Mouse (Mus musculus): ENCODE measurements around the gene Creld2.

Creld2 gene

DNA sequence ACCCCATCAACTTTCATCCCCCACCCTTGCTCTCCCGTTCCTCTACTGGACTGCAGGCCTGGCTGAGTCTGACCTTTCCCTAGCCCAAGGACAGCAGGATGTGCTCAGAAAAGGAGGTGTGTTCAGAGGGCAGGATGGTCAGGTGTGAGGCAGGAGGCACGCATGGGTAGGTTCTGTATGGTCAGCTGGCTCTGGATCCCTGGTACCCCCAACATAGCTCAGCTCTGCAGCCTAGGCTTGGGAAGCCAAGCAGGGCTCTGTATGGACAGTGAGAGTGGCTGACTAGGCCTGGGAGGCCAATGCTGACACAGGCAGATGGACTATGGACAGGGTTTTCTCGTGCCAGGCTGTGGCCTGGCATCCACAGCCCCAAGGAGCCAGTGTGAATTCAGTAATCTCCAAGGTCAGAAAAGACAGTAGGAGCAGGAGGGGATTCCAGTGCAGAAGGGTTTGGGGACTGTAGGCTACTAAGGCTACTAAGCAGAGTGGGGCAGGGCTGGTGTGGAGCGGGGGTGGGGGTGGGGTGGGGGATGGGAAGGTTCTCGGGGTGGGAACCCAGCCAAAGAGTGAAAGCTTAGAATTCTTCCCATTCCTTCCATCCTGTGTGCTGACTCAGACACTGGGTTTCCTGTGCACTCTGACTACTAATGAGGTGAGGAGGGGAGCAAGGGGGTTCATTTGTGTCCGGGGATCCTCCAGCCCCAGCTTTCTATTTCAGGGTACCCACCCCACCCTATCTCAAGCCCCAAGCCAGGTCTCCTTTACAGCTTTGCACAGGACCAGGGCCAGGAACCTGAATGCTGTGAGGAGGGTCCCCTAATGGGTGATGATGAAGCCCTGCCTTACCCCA lies 34.9 kb downstream of the Creld2 start:
- DNase-seq, result no peak

DNA sequence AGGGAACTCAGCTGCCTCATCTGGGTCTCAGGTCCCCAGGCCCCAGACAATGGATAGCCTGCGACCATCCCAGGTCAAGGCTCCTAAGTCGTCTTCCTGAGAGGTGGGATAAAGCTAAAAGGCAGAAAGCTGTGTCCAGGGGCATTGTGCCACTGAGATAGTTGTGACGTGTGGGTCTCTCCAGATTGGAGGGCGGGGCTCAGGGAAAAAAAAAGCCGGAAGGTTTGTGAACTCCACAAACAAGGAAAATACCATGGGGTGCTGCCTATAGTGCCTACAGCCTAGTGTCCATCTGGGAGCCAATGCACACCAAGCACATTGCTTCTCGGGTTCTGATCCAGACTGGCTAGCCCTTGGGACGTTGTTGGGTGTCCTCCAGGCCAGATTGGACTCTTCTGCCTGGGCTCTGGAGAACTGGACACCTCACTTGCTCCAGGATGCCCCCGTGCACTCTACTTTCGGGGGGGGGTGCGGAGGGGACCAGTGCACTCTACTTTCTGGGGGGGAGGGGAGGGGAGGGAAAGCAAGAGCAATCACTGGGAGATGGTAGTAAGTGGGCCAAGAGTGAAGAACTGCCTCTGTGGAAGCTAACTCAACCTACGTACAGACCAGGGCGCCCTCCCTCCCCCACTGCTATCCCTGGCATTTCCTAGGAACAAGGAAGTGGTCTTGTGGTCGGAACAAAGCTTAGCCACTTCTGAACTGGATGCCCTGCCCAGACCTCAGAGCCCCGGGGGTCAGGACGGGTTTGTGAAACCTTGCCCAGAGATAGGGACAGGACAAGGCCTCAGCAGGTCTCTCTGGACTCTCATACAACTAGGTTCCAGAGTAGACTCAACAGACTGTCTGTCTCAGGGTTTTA lies 35.8 kb downstream of the Creld2 start:
- no peak for DNase-seq

DNA sequence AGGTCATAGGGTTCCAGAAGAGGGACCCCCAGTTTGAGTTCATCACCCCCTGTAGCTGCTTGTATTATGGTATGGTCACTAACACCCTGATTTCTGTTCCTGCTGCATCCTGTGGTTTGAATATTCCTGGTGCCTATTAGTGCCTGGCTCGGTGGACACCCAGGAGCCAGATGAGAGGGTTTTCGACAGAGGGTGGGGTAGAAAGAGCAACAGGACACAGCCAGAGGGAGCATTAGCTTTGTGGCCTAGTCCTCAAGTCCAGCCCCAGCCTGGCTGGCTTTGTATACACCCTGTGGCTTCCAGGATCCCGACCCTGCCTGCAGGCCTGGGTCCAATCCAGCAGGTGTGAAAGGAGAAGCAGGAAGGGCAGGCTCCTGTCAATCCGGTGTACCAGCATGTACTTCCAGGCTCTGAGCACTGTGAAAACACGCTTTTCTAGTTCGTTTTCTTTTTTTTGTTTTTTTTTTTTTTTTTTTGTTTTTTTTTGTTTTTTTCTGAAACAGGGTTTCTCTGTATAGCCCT lies 36.5 kb downstream of the Creld2 start:
- no peak for DNase-seq

DNA sequence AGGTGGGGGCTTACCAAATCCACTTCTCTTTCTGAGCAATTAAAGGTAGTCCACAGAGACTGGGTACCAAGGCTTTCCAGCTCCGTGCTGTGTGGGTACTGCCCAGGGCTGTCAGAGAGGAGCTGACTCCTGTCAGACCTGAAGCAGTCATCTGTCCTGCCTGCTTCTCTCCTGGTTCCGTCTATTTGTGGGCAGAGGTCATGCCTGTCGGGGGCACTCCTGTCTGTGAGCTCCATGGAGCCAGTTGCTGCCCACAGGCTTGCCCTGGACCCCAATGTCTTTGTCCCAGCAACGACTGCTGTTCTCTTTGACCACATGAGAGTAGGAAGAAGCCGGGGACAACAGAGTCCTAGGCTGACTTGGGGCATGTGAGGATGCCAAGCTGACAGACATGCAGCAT lies 37.2 kb downstream of the Creld2 start:
- DNase-seq, result no peak

DNA sequence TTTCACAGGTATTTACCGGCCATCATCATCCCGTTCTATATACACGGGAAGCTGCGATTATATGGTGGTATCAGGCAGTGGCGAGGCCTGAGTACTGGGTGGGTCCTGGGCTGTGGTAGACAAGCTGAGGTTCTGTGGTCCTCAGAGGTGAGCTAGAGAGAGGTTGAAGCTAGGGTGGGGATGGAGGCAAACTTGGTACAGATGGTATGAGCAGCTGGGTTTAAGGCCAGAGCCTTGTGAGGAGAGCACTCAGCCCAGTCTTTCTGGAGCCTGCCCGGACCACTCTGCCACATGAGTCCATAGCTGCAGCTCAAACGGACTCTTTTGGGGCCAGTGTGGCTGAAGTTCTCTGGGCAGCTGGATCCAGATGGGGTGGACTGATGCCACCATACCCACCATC lies 37.9 kb downstream of the Creld2 start:
- DNase-seq, result no peak

DNA sequence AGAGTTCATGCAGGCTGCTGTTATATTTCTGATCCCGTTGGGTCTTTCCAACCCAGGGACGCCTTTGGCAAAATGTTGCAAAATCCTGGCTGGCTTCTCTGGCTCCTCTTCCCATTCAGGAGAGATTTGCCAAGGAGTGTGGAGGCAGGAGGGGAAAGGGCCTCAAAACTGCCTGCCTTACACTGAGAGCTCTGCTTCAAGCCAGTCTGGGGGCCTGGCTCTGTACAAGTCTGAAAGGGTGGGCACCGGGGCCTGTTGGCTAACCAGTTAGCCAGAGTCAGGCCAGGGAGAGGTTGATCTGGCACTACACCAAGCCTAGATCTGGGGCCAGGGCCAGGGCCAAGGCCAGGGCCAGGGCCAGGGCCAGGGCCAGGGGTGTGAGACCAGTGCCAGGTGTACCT lies 38.7 kb downstream of the Creld2 start:
- DNase-seq, result no peak

DNA sequence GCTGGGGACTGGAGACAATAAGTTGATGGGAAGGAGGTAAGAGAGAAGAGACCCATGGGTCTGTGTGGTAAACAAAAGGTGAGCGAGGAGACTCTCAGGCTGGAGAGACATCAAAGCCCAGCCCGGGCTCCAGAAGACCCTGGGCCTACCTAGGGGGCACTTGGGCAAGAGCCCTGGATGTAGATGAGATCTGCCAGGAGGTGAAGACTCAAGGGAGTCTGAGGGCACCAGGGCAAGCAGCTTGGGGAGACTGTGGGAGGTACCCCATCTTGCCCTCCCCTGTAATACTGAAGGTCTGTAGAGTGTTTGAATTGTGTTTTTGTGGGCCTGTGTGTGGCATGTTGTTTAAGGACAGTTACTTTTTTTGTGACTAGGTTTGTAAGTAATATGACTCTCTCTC lies 39.3 kb downstream of the Creld2 start:
- DNase-seq, result no peak

DNA sequence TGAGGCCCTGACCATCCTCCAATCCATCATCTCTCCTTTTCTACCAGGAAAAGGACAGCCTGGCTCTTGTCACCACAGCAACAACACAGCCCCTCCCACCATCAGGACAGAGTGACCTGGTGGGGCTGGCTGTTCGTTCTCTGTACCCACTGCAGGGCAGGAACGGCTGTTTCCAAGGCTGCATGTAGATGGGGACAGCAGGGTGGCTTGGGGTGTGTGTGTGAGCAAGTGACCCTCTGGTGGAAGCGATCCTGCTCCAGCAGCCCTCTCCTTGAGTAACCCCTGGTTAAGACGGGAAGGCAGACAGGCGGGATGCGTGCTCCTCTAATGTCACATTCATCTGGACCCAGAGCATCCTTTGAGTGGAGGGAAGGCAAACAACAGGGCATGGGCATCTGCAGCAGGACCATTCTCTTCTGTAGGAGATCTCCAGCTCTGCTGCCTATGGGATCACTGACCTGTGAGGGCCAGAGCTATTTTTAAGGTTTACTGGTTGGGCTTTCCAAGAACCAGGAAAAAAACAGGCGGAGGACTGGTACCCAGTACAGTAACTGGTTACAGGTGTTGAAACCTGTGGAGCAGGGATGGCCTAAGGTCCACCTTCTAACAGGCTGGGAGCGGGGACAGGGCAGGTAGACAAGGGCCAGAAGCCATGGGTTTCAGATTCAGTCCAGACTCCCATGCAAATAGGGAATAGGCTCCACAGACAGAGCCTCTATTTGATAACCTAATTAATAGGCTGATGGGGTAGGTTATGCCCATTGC lies 39.9 kb downstream of the Creld2 start:
- DNase-seq, result no peak

DNA sequence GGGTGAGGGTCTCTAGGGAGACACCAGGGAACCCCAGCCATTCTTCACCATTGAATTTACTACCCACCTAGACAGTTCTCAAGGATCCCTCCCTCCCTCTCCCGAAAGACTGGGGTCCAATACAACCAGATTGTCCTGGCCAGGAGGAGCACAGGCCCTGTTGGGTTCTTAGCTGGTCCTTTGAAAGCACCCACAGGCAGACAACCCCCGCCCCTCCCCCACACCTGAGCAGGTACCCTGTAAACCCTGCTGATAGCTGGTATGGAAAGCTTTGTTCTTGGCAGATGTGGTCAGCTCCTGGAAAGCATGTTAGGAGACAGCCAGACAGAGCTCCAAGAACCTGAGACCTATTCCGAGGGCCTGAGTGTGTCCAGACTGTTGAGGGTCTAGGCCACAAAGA lies 41.3 kb downstream of the Creld2 start:
- DNase-seq, result no peak

DNA sequence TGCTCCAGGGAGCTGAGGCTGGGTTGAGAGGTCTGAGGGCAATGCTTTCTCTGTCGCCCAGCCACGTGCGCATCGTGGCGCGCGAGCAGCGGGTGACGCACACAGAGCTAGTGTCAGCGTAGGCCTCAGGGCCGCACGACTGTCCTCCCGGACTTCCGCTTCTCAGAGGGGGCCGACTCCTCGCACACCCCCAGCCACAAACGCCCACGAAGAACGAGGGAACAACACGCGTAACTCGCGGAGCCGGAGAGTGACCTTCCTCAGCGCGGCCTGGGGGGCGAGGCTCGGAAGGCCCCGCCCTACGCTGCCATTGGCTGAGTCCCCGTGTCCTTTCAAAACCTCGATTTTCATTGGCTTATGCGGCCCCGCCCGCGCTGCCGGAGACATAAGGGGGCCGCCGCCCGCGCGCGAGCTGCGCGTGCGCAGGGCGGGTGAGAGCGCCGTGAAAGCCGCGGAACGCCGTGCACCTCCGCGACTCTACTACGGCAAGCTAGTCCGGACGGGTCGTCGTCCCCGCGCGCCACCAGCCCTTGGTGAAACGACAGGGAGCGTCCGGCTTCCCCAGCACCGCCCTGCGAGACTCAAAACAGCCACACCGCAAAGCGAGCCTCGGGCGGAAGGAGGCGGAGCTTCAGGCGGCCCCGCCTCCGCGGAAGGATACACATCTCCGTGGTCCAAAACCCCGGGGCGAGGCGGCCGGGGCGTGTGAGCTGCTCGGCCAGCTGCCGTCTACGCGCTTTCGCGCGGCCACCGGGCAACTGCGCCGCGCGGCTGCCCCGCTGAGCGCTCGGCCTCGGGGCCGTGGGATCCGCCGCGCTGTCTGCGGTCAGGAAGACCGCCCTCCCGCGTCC lies 42.6 kb downstream of the Creld2 start, which contains the start of gene Pim3:
Pim3 (plus strand) TSS at position 415 of the 851 bp plus-strand sequence.
- peak; percentile 95 for DNase-seq

DNA sequence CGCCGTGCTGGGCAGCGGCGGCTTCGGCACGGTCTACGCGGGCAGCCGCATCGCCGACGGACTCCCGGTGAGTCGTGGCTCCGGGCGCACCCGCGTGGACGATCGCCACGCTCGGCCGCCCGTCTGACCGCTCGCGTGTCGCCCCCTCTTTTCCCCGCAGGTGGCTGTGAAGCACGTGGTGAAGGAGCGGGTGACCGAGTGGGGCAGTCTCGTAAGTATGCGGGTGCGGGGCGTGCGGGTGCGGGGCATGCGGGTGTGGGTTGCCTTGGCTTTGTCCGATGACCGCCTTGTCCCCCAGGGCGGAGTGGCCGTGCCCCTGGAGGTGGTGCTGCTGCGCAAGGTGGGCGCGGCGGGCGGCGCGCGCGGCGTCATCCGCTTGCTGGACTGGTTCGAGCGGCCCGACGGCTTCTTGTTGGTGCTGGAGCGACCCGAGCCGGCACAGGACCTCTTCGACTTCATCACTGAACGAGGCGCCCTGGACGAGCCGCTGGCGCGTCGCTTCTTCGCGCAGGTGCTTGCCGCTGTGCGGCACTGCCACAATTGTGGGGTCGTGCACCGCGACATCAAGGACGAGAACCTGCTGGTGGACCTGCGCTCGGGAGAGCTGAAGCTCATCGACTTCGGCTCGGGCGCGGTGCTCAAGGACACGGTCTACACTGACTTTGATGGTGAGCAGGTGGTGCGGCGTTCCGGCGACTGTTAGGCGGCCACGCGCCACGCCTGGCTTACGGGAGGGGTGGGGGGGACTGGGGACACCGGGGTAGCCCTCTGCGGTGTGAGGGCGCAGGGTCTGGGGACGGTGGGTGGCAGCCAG lies 43.6 kb downstream of the Creld2 start:
- peak; percentile 69 for DNase-seq

DNA sequence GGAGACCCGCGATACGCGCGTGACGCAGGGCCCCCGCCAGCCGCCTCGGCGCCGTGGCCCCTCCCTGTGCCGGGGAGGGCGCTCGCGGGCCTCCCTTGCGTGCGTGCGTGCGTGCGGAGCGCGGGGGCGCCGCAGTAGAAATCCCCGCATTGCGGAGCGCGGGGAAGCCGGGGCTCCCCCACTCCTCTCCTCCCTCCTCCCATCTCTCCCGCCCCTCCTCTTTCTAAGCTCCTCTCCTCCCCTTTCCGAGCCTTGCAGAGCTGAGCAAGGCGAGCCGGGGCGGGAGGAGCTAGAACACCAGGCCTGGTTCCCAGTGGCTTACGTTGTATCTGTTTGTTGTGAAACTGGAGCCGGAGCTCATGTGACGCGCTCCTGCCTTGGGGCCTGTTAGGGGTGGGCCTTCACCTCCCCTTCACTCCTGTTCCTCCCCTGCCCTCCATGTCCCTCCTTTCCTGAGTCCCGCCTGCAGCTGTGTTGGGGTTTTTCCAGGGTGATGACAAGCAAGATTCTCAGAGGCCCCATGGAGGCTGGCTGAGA lies 44.3 kb downstream of the Creld2 start:
- DNase-seq, result no peak

DNA sequence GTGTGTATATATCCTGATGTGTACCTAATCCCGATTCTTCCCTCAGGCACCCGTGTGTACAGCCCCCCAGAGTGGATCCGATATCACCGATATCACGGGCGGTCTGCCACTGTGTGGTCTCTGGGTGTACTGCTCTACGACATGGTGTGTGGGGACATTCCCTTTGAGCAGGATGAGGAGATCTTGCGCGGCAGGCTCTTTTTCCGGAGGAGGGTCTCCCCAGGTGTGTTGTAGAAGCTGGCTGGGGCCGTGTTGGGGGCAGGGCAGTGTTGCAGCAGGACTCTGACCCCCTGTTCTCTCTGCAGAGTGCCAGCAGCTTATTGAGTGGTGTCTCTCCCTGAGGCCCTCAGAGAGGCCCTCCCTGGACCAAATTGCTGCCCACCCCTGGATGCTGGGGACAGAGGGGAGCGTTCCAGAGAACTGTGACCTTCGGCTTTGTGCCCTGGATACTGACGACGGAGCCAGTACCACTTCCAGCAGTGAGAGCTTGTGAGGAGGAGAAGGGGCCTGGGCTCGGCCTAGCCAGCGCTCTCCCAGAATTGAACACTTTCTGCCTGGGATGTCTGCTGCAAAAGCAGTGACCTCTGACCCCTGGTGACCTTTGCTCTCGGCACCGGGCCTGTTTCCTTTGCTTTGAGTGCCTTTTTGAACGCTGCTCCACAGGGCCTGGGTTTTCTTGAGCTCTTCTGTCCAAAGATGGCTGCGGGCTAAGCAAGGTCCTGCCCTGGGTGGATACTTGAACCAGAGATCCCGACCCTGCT lies 45.0 kb downstream of the Creld2 start:
- DNase-seq, result no peak

DNA sequence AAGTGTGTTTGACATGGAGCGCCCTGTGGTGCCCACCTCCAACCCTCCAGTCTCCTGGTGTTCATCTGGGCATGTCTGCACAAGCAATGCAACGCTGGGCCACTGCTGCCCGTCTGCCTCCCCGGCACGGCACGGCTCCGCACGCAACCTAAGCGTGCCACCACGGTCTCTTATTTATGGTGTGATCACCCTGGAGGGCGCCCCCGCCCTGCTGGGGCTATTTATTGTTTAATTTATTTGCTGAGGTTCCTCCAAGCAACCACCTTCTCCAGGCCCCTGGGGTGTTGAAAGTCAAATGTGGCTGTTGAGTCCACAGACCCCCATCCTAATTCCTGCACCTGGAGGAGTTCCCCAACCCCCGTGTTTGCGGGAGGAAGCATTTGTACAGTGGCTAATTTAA lies 45.6 kb downstream of the Creld2 start:
- no peak for DNase-seq

DNA sequence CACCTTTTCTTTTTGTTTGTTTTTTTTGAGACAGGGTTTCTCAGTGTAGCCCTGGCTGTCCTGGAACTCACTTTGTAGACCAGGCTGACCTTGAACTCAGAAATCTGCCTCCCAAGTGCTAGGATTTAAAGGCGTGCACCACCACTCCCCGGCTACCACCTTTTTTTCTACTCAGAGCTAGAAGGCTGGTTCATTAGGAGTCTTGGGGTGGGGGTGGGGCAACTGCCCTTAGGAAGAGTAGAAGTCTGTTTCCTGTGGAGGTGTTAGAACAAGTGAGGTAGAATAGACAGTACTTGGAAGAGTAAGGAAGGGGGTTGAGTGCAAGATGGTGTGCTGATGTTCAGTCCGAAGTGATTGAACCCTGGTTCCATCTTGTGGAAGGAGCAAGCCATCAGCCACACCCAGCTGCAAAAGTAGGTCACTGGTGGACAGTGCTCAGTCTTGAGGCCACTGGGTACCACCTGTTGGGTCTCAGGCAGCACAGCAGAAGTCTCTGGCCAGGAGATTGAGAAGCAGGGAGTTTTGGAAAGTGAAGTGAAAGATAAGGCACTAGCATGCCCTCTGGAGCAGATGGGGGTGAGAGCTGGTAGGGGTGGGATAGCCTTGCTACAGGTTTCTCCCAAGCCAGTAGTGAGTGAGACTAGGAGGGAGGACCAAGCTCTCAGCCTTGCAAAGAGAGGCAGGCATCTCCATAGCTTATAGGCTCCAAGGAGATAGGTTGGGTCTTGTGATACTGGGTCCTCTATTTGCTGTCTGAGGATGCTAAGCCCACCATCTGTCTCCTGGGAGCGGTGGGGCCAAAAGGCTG lies 46.6 kb downstream of the Creld2 start:
- no peak for DNase-seq

DNA sequence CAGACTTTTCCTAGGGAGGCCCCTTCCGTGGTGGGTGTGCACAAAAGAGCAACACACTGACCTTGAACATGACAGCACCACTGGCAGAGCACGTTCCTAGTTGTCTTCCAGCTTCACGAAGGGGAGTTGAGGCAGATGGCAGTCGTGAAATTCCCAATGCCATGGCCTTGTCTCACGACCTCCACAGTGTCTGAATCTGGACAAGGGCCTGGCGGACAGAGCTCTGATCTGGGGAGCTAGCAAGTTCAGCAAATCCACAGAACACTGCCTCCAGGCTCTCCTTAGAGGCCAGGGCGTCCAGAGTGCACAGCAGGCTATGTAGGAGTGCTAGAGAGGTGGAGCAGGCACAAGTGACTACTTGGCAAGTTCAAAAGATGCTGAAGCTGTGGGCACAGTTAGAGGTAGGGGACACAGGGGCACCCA lies 47.5 kb downstream of the Creld2 start:
- DNase-seq, result no peak

DNA sequence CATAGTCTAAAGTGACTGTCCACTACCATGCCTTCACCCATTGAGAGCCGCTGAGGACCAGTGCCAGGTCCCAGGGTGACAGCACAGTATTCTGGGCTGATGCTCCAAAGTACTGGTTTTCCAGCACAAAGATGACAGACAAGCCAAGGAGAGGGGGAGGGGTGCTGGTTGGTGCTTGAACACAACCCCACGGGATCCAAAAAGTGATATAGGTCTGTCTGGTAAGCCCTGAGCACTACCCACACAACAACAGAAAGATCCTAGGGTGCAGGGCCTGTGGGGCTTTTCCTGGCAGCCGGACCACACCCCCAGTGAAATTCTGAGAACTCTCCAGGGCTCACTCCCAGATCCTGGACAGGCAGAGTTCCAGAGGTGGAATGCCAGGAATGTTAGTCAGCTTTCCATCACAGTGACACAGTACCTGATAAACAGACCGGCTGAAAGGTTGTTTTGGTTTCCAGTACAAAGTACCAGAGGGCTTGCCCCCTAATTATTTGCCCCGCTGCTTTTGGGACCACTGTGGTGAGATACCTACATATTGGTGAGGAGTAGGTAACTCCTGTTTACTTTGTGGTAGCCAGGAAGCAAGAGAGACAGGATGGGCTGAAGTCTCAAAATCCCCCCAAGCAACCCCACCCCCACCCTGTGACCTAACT lies 48.0 kb downstream of the Creld2 start:
- DNase-seq, result no peak

DNA sequence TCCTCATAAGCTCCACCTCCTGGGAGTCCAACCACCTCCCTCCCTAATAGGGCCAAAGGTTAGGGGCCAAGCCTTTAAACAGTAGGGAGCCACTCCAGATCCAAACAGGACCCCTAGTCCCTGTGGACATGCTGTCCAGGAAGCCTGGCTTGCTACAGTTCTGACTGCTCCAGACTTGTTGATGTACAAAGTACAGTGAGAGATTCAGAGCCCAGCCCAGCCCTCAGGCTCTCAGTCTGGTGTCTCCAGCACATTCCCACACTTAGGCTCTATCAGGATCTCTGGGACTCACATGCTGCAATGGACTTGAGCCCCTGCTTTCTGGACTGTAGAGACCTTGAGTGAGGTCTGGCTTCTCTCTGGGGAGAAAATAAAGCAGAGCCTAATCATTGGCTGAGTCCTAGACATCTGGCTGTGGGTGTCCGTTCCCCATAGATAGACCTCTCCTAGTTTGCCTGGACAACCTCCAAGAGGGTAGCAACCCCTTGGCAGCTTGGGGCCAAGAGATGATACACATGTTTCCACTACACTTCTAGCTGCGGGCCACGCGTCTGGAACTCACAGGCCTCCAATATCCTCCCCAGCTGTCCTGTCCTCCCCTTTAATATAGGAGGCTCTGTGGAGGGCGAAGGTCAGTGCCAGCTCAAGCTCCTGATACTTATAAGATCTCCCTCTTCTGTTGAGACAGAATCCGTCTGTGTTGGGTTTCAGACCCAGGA lies 48.7 kb downstream of the Creld2 start:
- DNase-seq, result no peak

Data from thymus, postnatal 25 days (tissue).